Mouse (Mus musculus) lung, embryonic 14.5 days (tissue): ENCODE results near the gene Maml3. TPM values are rescaled to one million over a fixed set of nuclear protein-coding genes. Genes with fewer than 3 reads are reported as not detected.

Experiments
- ATAC-seq: fragments of 200-750 bp; cut with Nextera tagmentation; 2 replicates; pipeline ENCODE4 v1.8.0; 2017; ENCODE audit warnings: mild to moderate bottlenecking, moderate TSS enrichment, moderate library complexity; ENCODE audit not compliant: insufficient read depth
- DNase-seq: peaks from one replicate; pipeline ENCODE4 v3.0.0-alpha.2; 2015
- H3K27ac ChIP-seq: fragments of 300-500 bp; sonication (generic); 2 replicates; pipeline ENCODE4 v1.5.1; 2014; ENCODE audit warnings: low read depth, mild to moderate bottlenecking, moderate library complexity
- H3K27me3 ChIP-seq: fragments of 300-500 bp; sonication (generic); 2 replicates; pipeline ENCODE4 v1.6.1; 2014; ENCODE audit warnings: low read length, control low read depth; ENCODE audit not compliant: insufficient read depth
- H3K36me3 ChIP-seq: fragments of 300-500 bp; sonication (generic); 2 replicates; pipeline ENCODE4 v1.6.1; 2014; ENCODE audit warnings: control low read depth; ENCODE audit not compliant: insufficient read depth
- H3K4me1 ChIP-seq: fragments of 300-500 bp; sonication (generic); 2 replicates; pipeline ENCODE4 v1.6.1; 2014; ENCODE audit warnings: antibody characterized with exemption, control low read depth; ENCODE audit not compliant: insufficient read depth
- H3K4me2 ChIP-seq: fragments of 300-500 bp; sonication (generic); 2 replicates; pipeline ENCODE4 v1.6.1; 2014; ENCODE audit warnings: mild to moderate bottlenecking
- H3K4me3 ChIP-seq: fragments of 300-500 bp; sonication (generic); 2 replicates; pipeline ENCODE4 v1.5.1; 2014; ENCODE audit warnings: low read depth, low read length
- H3K9ac ChIP-seq: fragments of 300-500 bp; sonication (generic); 2 replicates; pipeline ENCODE4 v1.6.1; 2014
- H3K9me3 ChIP-seq: fragments of 300-500 bp; sonication (generic); 2 replicates; pipeline ENCODE4 v1.6.1; 2016; ENCODE audit warnings: low read depth, low read length, control low read depth
- CTCF ChIP-seq: IDR thresholded peaks from 2 replicates; pipeline ENCODE4 v1.5.1; 2016; ENCODE audit warnings: antibody characterized with exemption, low read depth
- WGBS: fragments of 180-500 bp; shearing (Covaris S2); extraction: QIAGEN DNeasy Blood & Tissue Kit; methylation state at CpG from one replicate; pipeline ENCODE4 v1.1.7; 2014; 5-methylcytosine and 5-hydroxymethylcytosine counted together
- polyA plus RNA-seq: library from polyadenylated mRNA; unstranded; fragments of >200 nt; fragmentation: Nextera tagmentation; extraction: Ambion mirVana; gene quantifications from 2 replicates; pipeline ENCODE4 v1.2.1, GENCODE M21; 2014

The Maml3 gene
- polyA plus RNA-seq, 1 experiment from 2014 or later: 9.1 TPM

DNA sequence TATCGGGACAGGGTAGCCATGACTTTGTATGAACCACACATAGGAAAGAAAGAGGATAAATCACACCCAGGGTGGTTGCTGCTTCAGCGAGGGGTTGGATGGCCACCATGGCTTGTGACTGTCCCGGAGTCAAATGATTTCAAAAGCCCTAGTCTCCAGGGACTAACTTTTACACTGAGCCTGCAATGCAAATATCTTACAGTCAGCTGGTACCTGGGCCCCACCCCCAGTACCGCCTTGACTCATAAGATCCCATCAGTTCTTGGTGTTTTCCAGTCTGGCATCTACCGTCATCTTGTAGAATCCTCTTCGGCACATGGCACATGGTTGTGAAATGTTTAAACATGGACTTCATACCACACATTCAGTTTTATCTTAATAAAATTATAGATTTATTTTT is 419.3 kb downstream of the Maml3 start:
- H3K27ac ChIP-seq: no peak overlapping the region
- H3K9ac ChIP-seq: no peak overlapping the region
- ATAC-seq: no peak
- no peak overlapping the region for H3K4me2 ChIP-seq
- H3K4me3 ChIP-seq: no peak overlapping the region
- no peak for TF ChIP-seq CTCF
- peaks cover 19% of the 10 kb centered on the region for H3K36me3 ChIP-seq
- H3K4me1 ChIP-seq: no peaks in the 10 kb centered on the region
- H3K9me3 ChIP-seq: no peaks in the 10 kb centered on the region
- WGBS: 87% methylated on average over 6 of the region's 6 CpGs
- no peaks in the 10 kb centered on the region for H3K27me3 ChIP-seq
- DNase-seq: no peak

DNA sequence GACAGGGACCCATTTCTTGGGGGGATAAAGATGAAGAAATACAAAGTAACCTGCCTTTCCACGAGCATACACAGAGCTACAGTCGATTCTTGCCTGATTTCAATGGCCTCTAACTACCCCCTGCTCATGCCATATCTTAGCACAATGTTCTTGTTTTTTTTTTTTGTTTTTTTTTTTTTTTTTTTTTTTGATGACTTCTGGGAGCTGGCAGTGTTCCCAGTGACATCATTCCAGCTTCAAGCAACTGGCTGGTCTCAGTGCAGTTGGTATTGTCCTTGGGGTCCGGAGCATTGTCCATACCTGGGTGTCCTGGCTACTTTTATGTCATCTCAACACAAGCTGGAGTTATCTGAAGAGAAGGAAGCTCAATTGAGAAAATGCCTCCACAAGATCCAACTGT is 429.9 kb downstream of the Maml3 start:
- no peak for TF ChIP-seq CTCF
- no peak overlapping the region for H3K4me3 ChIP-seq
- H3K9me3 ChIP-seq: no peaks in the 10 kb centered on the region
- H3K27ac ChIP-seq: no peak overlapping the region
- H3K4me1 ChIP-seq: no peaks in the 10 kb centered on the region
- ATAC-seq (no peak), DNase-seq (no peak)
- no peak overlapping the region for H3K9ac ChIP-seq
- H3K4me2 ChIP-seq: no peak overlapping the region
- no peaks in the 10 kb centered on the region for H3K36me3 ChIP-seq
- 73% methylated on average over 3 of the region's 3 CpGs for whole genome bisulfite sequencing
- no peaks in the 10 kb centered on the region for H3K27me3 ChIP-seq

DNA sequence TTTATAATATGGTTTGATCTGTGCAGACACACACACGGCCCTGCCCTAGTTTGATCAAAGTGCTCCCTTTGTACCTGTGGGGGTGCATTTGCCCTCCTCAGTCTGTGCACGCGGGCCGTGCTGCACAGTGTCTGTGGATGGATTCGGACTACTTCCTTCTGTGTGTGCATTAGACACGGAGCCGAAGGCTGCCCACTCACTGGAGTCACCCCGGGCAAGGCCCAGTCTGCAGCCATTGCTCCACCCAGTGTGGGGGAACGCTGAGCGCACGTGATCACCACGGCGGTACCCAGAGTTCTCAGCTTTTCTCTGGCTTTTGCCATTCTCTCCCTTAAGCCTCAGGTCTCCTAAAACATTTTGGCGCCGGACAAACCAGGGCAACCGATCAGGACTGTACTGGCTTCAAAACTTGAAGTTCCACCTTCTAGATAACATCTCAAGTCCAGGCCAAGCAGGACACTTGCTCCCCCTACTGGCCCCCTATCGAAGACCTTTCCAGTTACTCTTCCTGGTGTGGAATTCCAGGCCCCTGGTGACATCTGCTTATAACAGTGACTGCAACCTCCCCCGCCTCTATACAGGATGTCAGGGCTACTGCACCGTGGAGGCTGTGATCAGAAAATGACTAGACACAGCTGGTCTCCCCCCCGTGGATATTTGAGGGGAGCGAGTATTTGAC is 431.3 kb downstream of the Maml3 start:
- H3K36me3 ChIP-seq: no peaks in the 10 kb centered on the region
- 62% methylated on average over 21 of the region's 21 CpGs for WGBS
- ATAC-seq (peak; percentile 52; the same call in 1 of the 2 replicates), DNase-seq (peak; percentile 76)
- no peak overlapping the region for H3K4me2 ChIP-seq
- no peaks in the 10 kb centered on the region for H3K9me3 ChIP-seq
- H3K27ac ChIP-seq: no peak overlapping the region
- H3K4me1 ChIP-seq: no peaks in the 10 kb centered on the region
- peak; percentile 69 for TF ChIP-seq CTCF
- H3K4me3 ChIP-seq: no peak overlapping the region
- no peak overlapping the region for H3K9ac ChIP-seq
- no peaks in the 10 kb centered on the region for H3K27me3 ChIP-seq

DNA sequence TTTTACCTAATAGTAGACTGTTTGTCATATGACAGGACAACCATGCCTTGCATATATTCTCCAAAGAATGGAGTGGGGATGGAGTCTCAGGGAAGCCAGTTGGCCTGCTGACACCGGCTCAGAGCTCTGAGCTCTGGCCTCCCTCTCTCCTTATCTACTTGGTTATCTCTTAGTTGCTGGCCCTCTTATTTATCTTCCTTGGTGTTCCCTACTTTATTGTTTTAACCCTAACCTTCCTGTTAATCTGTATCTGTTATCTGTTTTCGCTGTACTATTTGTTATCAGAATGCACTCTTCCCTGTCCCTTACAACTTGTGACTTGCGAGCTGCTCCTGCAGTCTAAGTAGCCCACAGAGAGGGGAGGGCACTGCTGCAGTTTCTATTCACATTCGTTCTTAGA is 432.2 kb downstream of the Maml3 start:
- H3K4me3 ChIP-seq: no peak overlapping the region
- WGBS: 36% methylated on average over 4 of the region's 4 CpGs
- no peak overlapping the region for H3K9ac ChIP-seq
- no peak for ATAC-seq
- no peak overlapping the region for H3K4me2 ChIP-seq
- H3K36me3 ChIP-seq: no peaks in the 10 kb centered on the region
- H3K4me1 ChIP-seq: no peaks in the 10 kb centered on the region
- H3K27me3 ChIP-seq: no peaks in the 10 kb centered on the region
- DNase-seq: no peak
- no peaks in the 10 kb centered on the region for H3K9me3 ChIP-seq
- TF ChIP-seq CTCF: no peak
- no peak overlapping the region for H3K27ac ChIP-seq

DNA sequence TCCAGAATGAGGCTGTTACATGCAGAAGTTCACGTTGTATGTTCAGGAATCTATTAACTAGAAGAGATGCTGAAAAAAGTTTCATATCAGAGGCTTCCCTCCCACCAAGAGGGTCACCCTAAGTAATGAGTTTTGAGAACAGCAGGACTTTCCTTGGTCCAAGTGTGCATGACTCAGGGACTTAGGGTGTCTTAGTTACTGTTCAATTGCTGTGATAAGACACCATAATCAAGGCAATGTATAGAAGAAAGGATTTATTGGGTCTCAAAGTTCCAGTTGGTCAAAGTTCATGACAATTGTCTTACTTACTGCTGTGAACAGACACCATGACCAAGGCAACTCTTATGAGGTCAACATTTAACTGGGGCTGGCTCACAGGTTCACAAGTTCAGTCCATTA is 433.8 kb downstream of the Maml3 start:
- no peaks in the 10 kb centered on the region for H3K9me3 ChIP-seq
- no peaks in the 10 kb centered on the region for H3K4me1 ChIP-seq
- no peak overlapping the region for H3K4me3 ChIP-seq
- DNase-seq (no peak), ATAC-seq (no peak)
- TF ChIP-seq CTCF: no peak
- H3K27me3 ChIP-seq: no peaks in the 10 kb centered on the region
- WGBS: 84% methylated on average over 1 of the region's 1 CpGs
- H3K4me2 ChIP-seq: no peak overlapping the region
- H3K27ac ChIP-seq: no peak overlapping the region
- H3K36me3 ChIP-seq: no peaks in the 10 kb centered on the region
- no peak overlapping the region for H3K9ac ChIP-seq

DNA sequence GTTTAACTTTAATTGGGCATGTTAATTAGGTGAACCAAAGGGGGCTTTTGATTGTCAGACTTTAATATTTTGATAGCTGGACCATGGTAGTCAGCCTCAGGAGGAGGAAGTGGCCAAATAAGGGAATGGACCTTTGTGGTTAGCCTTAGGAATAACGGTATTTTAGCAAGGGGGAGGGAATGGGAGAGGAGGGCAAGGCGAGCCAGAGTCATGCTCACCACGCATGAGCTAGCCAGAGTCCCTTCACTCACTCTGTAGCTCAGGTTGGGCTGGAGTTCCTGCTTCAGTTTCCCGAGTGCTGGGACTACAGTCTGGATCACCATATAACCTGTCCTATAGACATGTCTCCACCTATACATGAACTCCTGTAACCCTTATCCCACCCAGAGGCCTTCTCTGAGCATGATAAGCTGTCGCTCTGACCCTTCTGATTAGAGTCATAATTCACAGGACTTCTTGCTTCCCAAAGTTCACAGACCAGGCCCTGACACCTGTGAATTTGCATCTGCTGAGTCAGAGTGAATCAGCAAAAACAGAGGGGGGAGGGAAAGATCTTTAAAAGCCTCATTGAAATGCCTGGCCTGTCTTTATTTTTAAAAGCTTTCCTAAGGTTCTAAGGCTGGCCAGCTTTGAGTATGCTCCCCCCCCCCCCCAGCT is 434.3 kb downstream of the Maml3 start:
- Histone ChIP-seq H3K4me1 (no peaks in the 10 kb centered on the region), H3K9ac (no peak overlapping the region), H3K4me2 (no peak overlapping the region), H3K4me3 (no peak overlapping the region), H3K27me3 (no peaks in the 10 kb centered on the region), H3K36me3 (no peaks in the 10 kb centered on the region), H3K9me3 (no peaks in the 10 kb centered on the region), H3K27ac (no peak overlapping the region)
- TF ChIP-seq CTCF: no peak
- WGBS: 71% methylated on average over 5 of the region's 5 CpGs
- no peak for DNase-seq
- no peak for ATAC-seq

DNA sequence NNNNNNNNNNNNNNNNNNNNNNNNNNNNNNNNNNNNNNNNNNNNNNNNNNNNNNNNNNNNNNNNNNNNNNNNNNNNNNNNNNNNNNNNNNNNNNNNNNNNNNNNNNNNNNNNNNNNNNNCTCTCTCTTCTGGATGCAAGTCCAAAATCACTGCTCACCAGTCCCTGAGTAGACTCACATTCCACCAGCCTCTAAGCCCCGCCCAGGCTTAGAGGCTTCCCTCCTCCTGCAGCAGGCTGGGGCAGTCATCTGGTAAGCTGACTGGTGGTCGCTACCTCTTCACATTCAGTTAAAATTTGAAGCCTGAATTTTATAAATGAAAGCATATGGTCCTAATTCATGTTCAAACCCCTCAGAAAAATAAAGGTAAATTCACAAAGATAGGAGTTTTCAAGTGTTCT is 436.3 kb downstream of the Maml3 start:
- DNase-seq (peak; percentile 53), ATAC-seq (0 out of 2 replicates have a peak, but pooled peaks have one; percentile 42)
- Histone ChIP-seq H3K4me3 (no peak overlapping the region), H3K4me2 (no peak overlapping the region), H3K4me1 (no peaks in the 10 kb centered on the region), H3K36me3 (no peaks in the 10 kb centered on the region), H3K9ac (no peak overlapping the region), H3K27me3 (no peaks in the 10 kb centered on the region), H3K27ac (no peak overlapping the region), H3K9me3 (no peaks in the 10 kb centered on the region)
- WGBS: 29% methylated on average over 2 of the region's 2 CpGs
- no peak for TF ChIP-seq CTCF
